Mouse (Mus musculus): ENCODE measurements around the gene Strip2. TPM values are rescaled to one million over a fixed set of nuclear protein-coding genes. Genes with fewer than 3 reads are reported as not detected.

The Strip2 gene
- polyA plus RNA-seq (2012; rRNA removed): 1.2 and 1.4 TPM in 2 replicates

DNA sequence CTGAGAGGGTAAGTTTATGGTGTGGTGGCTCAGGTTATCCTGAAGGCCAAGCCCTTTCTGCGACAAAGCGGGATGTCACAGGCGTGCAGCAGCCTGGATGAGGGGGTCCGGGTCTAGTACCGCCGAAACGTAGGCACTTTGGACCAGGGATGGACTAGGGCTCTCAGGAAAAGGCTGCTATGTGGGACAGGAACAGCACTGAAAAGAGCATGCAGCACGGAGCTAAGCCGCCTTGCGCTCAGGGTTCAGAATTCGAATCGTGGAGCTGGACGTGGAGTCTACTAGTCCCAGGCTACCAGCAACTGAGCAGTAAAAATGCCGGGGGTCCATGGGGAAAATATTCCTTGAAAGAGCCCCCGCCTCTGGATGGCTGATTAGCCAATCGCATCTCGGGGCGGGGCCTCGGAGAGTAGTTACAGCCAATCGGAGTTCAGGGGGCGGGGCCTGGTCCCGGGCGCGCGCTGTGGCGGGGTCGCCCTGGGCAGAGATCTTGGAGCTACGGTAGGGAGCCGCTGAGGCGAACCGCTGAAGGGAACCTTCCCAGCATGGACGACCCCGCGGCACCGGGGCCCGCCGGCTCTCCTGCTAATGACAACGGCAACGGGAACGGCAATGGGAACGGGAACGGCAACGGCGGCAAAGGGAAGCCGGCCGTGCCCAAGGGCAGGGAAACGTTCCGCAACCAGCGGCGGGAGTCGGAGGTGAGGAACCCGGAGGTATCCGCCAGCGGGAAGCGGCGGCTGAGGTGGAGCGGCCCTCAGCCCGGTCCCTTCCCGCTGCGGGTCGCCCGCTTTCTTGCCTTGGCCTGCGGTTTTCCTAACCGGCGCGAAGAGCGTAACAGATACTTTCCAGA lies at the start of gene Strip2:
Gene Strip2 (plus strand): TSS at position 483 of the 853 bp plus-strand sequence.
- peak; percentile 95 for DNase-seq
- WGBS: under 1% methylated on average over 67 of the region's 67 CpGs
- Histone ChIP-seq H3K4me3 (ENCODE audit: insufficient read depth, low read depth, low read length) (peak within 1 kb of the TSS; percentile 70), H3K4me1 (ENCODE audit: control insufficient read depth, insufficient read depth, low read length) (peaks cover 6% of the 10 kb centered on the region; the same call in 1 of the 2 replicates), H3K27ac (ENCODE audit: insufficient read depth, low read depth, low read length) (no peak within 1 kb of the TSS), H3K27me3 (replicated peaks; ENCODE audit: control insufficient read depth, insufficient read depth, low read length) (no peaks in the 10 kb centered on the region; the same call in 1 of the 2 replicates), H3K36me3 (ENCODE audit: control insufficient read depth, insufficient read depth, low read length) (no peaks in the 10 kb centered on the region)
- TF ChIP-seq POLR2A (IDR thresholded peaks at IDR 0.05; ENCODE audit: low read depth, low read length): no peak
- no peak for TF ChIP-seq CTCF (conservative IDR thresholded peaks at IDR 0.05; ENCODE audit: insufficient read depth, insufficient read length, low read depth, low read length)

GRCm38 (mm10) chr6:29868341-29868895 lies 48.4 kb upstream of the Strip2 start:
- DNase-seq: peak; percentile 72
- no peaks in the 10 kb centered on the region for H3K27me3 ChIP-seq (replicated peaks; ENCODE audit: control insufficient read depth, insufficient read depth, low read length)
- H3K4me1 ChIP-seq (ENCODE audit: control insufficient read depth, insufficient read depth, low read length): peaks cover 14% of the 10 kb centered on the region; the same call in 1 of the 2 replicates
- peaks cover 9% of the 10 kb centered on the region for H3K36me3 ChIP-seq (ENCODE audit: control insufficient read depth, insufficient read depth, low read length)
- H3K4me3 ChIP-seq (ENCODE audit: insufficient read depth, low read depth, low read length): no peak overlapping the region
- peak overlapping the region; percentile 70 for H3K27ac ChIP-seq (ENCODE audit: insufficient read depth, low read depth, low read length)
- TF ChIP-seq CTCF (conservative IDR thresholded peaks at IDR 0.05; ENCODE audit: insufficient read depth, insufficient read length, low read depth, low read length) (no peak), POLR2A (IDR thresholded peaks at IDR 0.05; ENCODE audit: low read depth, low read length) (no peak)
- WGBS: 52% methylated on average over 2 of the region's 2 CpGs

GRCm38 (mm10) chr6:29873654-29874053 lies 43.2 kb upstream of the Strip2 start:
- H3K36me3 ChIP-seq (ENCODE audit: control insufficient read depth, insufficient read depth, low read length): peaks cover 13% of the 10 kb centered on the region

GRCm38 (mm10) chr6:29875576-29875975 lies 41.2 kb upstream of the Strip2 start:
- no peak for TF ChIP-seq CTCF (conservative IDR thresholded peaks at IDR 0.05; ENCODE audit: insufficient read depth, insufficient read length, low read depth, low read length)
- no peak for TF ChIP-seq POLR2A (IDR thresholded peaks at IDR 0.05; ENCODE audit: low read depth, low read length)
- DNase-seq: peak; percentile 47
- peaks cover 3% of the 10 kb centered on the region; the same call in 1 of the 2 replicates for H3K4me1 ChIP-seq (ENCODE audit: control insufficient read depth, insufficient read depth, low read length)
- 63% methylated on average over 5 of the region's 5 CpGs for WGBS
- H3K4me3 ChIP-seq (ENCODE audit: insufficient read depth, low read depth, low read length): no peak overlapping the region
- H3K27me3 ChIP-seq (replicated peaks; ENCODE audit: control insufficient read depth, insufficient read depth, low read length): no peaks in the 10 kb centered on the region
- H3K36me3 ChIP-seq (ENCODE audit: control insufficient read depth, insufficient read depth, low read length): peaks cover 15% of the 10 kb centered on the region
- peak overlapping the region; percentile 23; the same call in 1 of the 2 replicates for H3K27ac ChIP-seq (ENCODE audit: insufficient read depth, low read depth, low read length)

More at GRCm38 (mm10) chr6:29873654-29874053, 43.2 kb upstream of the Strip2 start:
- no peaks in the 10 kb centered on the region for H3K27me3 ChIP-seq (replicated peaks; ENCODE audit: control insufficient read depth, insufficient read depth, low read length)
- WGBS: 64% methylated on average over 2 of the region's 2 CpGs
- DNase-seq: no peak
- H3K4me1 ChIP-seq (ENCODE audit: control insufficient read depth, insufficient read depth, low read length): peaks cover 8% of the 10 kb centered on the region; the same call in 1 of the 2 replicates
- TF ChIP-seq CTCF (conservative IDR thresholded peaks at IDR 0.05; ENCODE audit: insufficient read depth, insufficient read length, low read depth, low read length) (no peak), POLR2A (IDR thresholded peaks at IDR 0.05; ENCODE audit: low read depth, low read length) (no peak)
- no peak overlapping the region for H3K4me3 ChIP-seq (ENCODE audit: insufficient read depth, low read depth, low read length)
- H3K27ac ChIP-seq (ENCODE audit: insufficient read depth, low read depth, low read length): no peak overlapping the region

DNA sequence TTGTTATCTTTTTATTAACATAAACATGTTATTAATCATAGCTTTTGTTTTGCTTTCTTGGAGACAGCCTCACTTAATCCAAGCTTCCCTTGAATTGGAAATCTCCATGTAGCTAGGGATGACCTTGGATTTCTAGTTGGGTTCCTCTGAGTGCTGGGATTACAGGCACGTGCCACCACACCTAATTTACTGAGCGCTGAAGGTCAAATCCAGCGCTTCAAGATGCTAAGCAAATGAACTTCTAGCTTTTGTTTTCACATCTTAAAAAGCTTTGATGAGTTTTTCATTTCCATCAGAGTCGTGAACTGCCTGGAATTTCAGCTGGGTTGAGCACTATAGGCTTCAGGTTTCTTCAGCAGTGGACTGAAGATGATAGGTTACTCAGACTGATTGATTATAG lies 40.0 kb upstream of the Strip2 start:
- no peaks in the 10 kb centered on the region for H3K27me3 ChIP-seq (replicated peaks; ENCODE audit: control insufficient read depth, insufficient read depth, low read length)
- peaks cover 3% of the 10 kb centered on the region; the same call in 1 of the 2 replicates for H3K4me1 ChIP-seq (ENCODE audit: control insufficient read depth, insufficient read depth, low read length)
- no peak overlapping the region for H3K27ac ChIP-seq (ENCODE audit: insufficient read depth, low read depth, low read length)
- TF ChIP-seq CTCF (conservative IDR thresholded peaks at IDR 0.05; ENCODE audit: insufficient read depth, insufficient read length, low read depth, low read length) (no peak), POLR2A (IDR thresholded peaks at IDR 0.05; ENCODE audit: low read depth, low read length) (no peak)
- no peak overlapping the region for H3K4me3 ChIP-seq (ENCODE audit: insufficient read depth, low read depth, low read length)
- DNase-seq: no peak
- whole genome bisulfite sequencing: 78% methylated on average over 4 of the region's 4 CpGs
- H3K36me3 ChIP-seq (ENCODE audit: control insufficient read depth, insufficient read depth, low read length): peaks cover 8% of the 10 kb centered on the region

- no peak overlapping the region for H3K4me3 ChIP-seq (ENCODE audit: insufficient read depth, low read depth, low read length)
- no peaks in the 10 kb centered on the region for H3K27me3 ChIP-seq (replicated peaks; ENCODE audit: control insufficient read depth, insufficient read depth, low read length)
- peaks cover 3% of the 10 kb centered on the region; the same call in 1 of the 2 replicates for H3K4me1 ChIP-seq (ENCODE audit: control insufficient read depth, insufficient read depth, low read length)
- H3K27ac ChIP-seq (ENCODE audit: insufficient read depth, low read depth, low read length): no peak overlapping the region
- DNase-seq: no peak
- peaks cover 8% of the 10 kb centered on the region for H3K36me3 ChIP-seq (ENCODE audit: control insufficient read depth, insufficient read depth, low read length)
- no peak for TF ChIP-seq CTCF (conservative IDR thresholded peaks at IDR 0.05; ENCODE audit: insufficient read depth, insufficient read length, low read depth, low read length)
- no peak for TF ChIP-seq POLR2A (IDR thresholded peaks at IDR 0.05; ENCODE audit: low read depth, low read length)
These were observed 37.2 kb upstream of the Strip2 start for GRCm38 (mm10) chr6:29879579-29879978.

- WGBS: 94% methylated on average over 3 of the region's 3 CpGs
- Histone ChIP-seq H3K4me1 (ENCODE audit: control insufficient read depth, insufficient read depth, low read length) (peaks cover under 1% of the 10 kb centered on the region; the same call in 1 of the 2 replicates), H3K27ac (ENCODE audit: insufficient read depth, low read depth, low read length) (no peak overlapping the region), H3K4me3 (ENCODE audit: insufficient read depth, low read depth, low read length) (no peak overlapping the region), H3K36me3 (ENCODE audit: control insufficient read depth, insufficient read depth, low read length) (peaks cover 10% of the 10 kb centered on the region), H3K27me3 (replicated peaks; ENCODE audit: control insufficient read depth, insufficient read depth, low read length) (no peaks in the 10 kb centered on the region)
- no peak for TF ChIP-seq POLR2A (IDR thresholded peaks at IDR 0.05; ENCODE audit: low read depth, low read length)
- TF ChIP-seq CTCF (conservative IDR thresholded peaks at IDR 0.05; ENCODE audit: insufficient read depth, insufficient read length, low read depth, low read length): no peak
- no peak for DNase-seq
These were observed 36.0 kb upstream of the Strip2 start for GRCm38 (mm10) chr6:29880796-29881195.

Measured in kidney, adult 2 months (tissue).